Mouse (Mus musculus) limb, embryonic 10.5 days (tissue): ENCODE measurements around the gene Il18rap. TPM values are rescaled to one million over a fixed set of nuclear protein-coding genes. Genes with fewer than 3 reads are reported as not detected.

Experiments
- DNase-seq: peaks from one replicate; pipeline ENCODE4 v3.0.0-alpha.2; 2017; ENCODE audit warnings: low spot score
- H3K27ac ChIP-seq: fragments of 300-500 bp; sonication (generic); 2 replicates; pipeline ENCODE4 v1.5.1; 2016; ENCODE audit warnings: mild to moderate bottlenecking
- H3K27me3 ChIP-seq: fragments of 300-500 bp; sonication (generic); 2 replicates; pipeline ENCODE4 v1.6.1; 2016; ENCODE audit warnings: low read depth, mild to moderate bottlenecking; ENCODE audit not compliant: poor library complexity, severe bottlenecking
- H3K36me3 ChIP-seq: fragments of 300-500 bp; sonication (generic); 2 replicates; pipeline ENCODE4 v1.6.1; 2016; ENCODE audit warnings: mild to moderate bottlenecking, moderate library complexity
- H3K4me1 ChIP-seq: fragments of 300-500 bp; sonication (generic); 2 replicates; pipeline ENCODE4 v1.6.1; 2016
- H3K4me3 ChIP-seq: fragments of 300-500 bp; sonication (generic); 2 replicates; pipeline ENCODE4 v1.5.1; 2016; ENCODE audit warnings: mild to moderate bottlenecking, moderate library complexity
- H3K9me3 ChIP-seq: fragments of 300-500 bp; sonication (generic); replicated peaks from 2 replicates; pipeline ENCODE4 v1.6.1; 2016; ENCODE audit warnings: mild to moderate bottlenecking
- WGBS: fragments of 180-500 bp; shearing (Covaris S2); methylation state at CpG from one replicate; pipeline ENCODE4 v1.1.7; 2016; 5-methylcytosine and 5-hydroxymethylcytosine counted together
- polyA plus RNA-seq: library from polyadenylated mRNA; unstranded; fragments of >200 nt; fragmentation: Nextera tagmentation; extraction: Ambion mirVana; gene quantifications from 2 replicates; pipeline ENCODE4 v1.2.1, GENCODE M21; 2016

The Il18rap gene
- polyA plus RNA-seq = 0.24 and 0.31 TPM in 2 replicates

DNA sequence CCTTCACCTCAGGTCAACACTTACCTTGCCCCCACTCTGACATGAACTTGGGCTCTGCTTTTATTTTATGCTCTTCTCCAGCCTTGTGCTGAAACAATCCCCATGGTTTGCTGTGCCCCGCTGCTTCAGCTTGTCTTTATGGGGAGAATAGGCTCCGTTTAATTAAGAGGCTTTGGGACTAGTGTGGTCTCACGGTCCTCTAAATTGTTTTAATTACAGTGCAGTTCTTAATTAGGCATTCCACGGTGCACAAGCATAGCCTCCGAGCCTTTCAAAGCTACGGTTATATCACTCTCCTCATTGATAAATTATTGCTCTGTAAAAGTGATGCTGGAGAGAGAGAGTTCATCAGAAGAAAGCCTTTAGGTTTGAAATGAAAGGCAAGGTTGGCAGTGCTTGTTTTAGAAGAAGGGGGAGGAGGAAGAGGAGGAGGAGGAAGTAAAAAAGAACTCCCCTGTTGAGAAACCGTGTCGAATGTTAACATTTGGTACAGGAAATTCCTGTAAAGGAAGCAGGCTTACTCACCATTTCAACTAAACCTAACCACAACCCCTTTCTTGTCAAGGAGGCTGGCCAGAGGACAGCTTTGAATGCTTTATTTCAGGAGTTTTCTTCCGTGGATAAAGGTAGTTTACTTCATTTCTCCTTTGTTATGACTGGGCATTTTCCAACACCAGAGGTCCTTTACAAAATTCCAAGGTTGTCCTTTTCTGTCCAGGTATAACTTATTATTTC is at the start of gene Il18rap:
TSS of gene Il18rap (plus strand) at position 512 of the 735 bp plus-strand sequence.
- Histone ChIP-seq H3K27me3 (no peaks in the 10 kb centered on the region), H3K27ac (no peak within 1 kb of the TSS), H3K4me1 (peaks cover 5% of the 10 kb centered on the region; the same call in 1 of the 2 replicates), H3K4me3 (no peak within 1 kb of the TSS), H3K36me3 (no peaks in the 10 kb centered on the region), H3K9me3 (no peaks in the 10 kb centered on the region)
- no peak for DNase-seq
- 46% methylated on average over 9 of the region's 9 CpGs for WGBS

DNA sequence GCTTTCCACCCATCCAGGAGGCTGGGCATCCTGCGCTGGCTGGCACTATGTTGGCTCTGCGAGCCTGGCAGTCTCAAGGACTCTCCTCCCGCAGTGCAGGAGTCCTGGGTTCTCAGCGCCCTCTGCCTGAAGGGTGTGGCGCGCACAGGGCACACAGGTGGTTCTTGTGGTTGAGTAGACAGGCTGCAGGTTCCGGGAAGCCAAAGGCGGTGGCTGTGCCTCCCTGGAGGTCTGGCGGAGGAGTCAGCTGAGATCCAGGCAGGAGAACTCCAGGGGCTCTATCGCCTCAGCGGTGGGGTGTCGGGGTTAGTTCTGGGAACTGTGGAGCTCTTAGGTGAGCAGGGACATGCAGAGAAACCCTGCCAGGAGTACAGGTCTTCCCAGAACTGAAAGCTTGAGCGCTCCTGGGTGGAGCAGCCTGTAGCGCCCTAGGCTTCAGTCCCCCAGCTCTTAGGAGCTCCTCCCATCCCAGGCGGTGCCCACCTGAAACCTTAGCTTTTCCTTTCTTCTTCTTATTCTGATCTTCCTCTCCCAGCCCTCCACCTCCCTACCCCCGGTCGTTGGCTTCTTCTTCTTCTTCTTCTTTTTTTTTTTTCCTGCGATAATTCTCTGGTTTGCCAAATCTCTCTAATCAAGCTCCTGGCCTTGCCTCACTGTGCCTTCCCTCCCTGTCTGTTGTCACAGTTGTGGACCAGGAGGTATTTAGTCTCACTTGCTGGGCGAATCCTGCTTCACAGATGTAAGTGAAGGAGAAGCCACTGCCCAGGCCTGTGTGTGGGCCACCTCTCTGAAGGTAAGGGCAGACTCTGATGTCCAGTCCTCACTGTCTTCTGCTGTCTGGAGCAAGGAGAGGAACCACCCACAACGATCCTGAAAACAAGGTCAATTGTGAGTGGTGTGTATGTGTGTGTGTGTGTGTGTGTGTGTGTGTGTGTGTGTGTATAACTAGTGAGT is 49.4 kb upstream of the Il18rap start, which contains the start of gene Il18r1:
TSS of gene Il18r1 (plus strand) at position 76 of the 954 bp plus-strand sequence.
- Histone ChIP-seq H3K27me3 (0 out of 2 replicates have a peak, but pooled peaks cover 3% of the 10 kb centered on the region), H3K4me3 (no peak within 1 kb of the TSS), H3K4me1 (no peaks in the 10 kb centered on the region), H3K36me3 (no peaks in the 10 kb centered on the region), H3K27ac (no peak within 1 kb of the TSS), H3K9me3 (no peaks in the 10 kb centered on the region)
- DNase-seq = no peak
- WGBS = 39% methylated on average over 20 of the region's 20 CpGs

DNA sequence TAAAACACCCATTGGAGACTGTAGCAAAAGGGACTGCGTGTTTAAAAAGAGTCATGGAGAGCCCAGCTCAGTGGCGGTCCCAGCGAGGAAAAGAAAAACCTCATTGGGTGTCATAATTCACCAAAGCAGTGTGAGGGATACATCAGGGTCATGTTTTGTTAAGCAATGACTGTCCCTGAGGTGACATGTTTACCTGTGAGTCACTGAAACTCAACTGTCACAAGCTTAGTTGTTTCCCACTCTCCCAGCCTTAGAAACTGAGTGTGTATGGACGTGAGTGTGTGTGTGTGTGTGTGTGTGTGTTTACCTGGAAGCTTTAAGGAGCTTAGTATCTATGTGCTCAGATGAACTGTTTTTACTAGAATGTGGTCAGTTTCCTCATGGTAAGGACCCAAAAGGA is 47.9 kb upstream of the Il18rap start:
- Histone ChIP-seq H3K27me3 (0 out of 2 replicates have a peak, but pooled peaks cover 3% of the 10 kb centered on the region), H3K27ac (no peak overlapping the region), H3K36me3 (no peaks in the 10 kb centered on the region), H3K9me3 (no peaks in the 10 kb centered on the region), H3K4me1 (no peaks in the 10 kb centered on the region), H3K4me3 (no peak overlapping the region)
- WGBS = 91% methylated on average over 4 of the region's 4 CpGs
- DNase-seq = no peak

DNA sequence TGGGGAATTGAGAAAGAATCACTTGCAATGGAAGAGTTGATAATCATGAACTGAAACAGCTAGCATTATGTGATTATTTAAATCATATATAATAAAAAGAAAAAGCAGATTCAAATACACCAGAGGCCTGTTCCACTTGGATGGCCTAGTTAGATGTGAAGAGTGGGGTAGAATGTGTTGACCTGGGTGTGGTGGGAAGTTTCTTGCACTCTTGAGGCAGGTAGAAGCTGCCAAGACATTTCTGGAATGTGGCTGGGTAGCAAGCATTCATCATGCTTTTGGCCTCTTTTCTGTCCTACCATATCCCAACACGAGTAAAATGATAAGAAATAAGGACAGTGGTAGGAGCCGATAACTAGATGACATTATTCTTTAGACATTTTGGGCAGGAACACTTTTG is 46.4 kb upstream of the Il18rap start:
- 0 out of 2 replicates have a peak, but pooled peaks cover 3% of the 10 kb centered on the region for H3K27me3 ChIP-seq
- H3K27ac ChIP-seq = no peak overlapping the region

DNA sequence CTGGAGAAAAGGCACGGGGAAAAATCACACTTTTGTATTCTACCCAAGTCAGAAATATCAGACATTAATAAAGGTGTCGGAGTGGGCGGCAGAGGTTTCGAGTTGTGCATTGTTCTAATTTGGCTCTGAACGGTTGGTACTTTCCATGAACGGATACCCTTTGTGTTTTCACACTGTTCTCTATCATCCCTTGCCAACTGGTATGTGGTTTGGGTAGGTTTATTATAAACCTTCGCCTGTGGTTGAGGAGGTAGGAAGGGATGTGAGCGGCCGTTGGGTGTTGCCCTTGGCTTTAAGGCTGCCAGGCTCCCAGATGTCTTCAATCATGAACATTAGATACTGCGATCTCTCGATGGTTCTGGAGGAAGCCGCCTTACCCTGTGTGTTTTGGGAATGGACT is 45.3 kb upstream of the Il18rap start:
- Histone ChIP-seq H3K27ac (no peak overlapping the region), H3K27me3 (0 out of 2 replicates have a peak, but pooled peaks cover 3% of the 10 kb centered on the region), H3K9me3 (no peaks in the 10 kb centered on the region), H3K4me3 (no peak overlapping the region), H3K4me1 (no peaks in the 10 kb centered on the region), H3K36me3 (no peaks in the 10 kb centered on the region)
- 92% methylated on average over 12 of the region's 12 CpGs for WGBS
- no peak for DNase-seq

More for the DNA sequence above, 46.4 kb upstream of the Il18rap start:
- no peak for DNase-seq
- Histone ChIP-seq H3K4me3 (no peak overlapping the region), H3K4me1 (no peaks in the 10 kb centered on the region), H3K36me3 (no peaks in the 10 kb centered on the region), H3K9me3 (no peaks in the 10 kb centered on the region)
- 81% methylated on average over 2 of the region's 2 CpGs for WGBS

DNA sequence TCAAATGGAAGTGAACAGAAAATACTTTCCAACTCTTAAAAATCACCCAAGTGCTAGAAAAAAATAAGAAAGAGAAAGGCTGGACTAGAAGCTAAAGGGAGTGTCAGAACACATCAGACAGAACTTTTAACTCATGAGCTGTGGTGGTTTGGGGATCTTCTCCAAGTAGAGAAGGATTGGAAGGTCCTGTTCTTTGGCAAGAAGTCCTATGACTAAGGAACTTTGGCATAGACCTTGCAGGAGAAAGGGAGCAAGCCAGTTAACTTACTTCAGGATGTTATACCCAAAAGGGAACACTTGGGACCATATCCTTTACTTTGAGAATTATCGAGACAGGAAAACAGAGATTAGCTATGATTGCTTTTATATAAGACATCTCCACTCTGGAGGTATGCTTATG is 42.8 kb upstream of the Il18rap start:
- DNase-seq = no peak
- Histone ChIP-seq H3K27ac (no peak overlapping the region), H3K9me3 (no peaks in the 10 kb centered on the region), H3K4me1 (no peaks in the 10 kb centered on the region), H3K27me3 (no peaks in the 10 kb centered on the region), H3K36me3 (no peaks in the 10 kb centered on the region), H3K4me3 (no peak overlapping the region)
- WGBS = 96% methylated on average over 1 of the region's 1 CpGs

DNA sequence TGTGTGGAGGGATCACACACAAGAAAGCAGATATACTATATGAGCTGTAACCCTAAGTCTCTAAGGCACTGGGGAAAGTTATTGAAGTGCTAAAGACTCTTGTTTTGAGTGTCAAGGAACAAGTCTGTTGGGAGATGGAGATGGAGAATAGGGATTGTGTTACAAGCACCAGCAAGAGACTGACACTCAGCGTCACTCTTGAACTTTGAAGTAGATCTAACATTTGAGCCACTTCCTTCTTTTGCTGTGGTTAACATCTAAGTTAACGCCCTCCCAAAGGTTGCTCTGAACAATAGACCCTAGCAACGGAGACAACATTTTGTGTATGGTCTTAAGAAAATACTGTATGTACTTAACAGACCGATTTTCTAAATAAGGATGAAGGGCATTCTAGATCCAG is 41.5 kb upstream of the Il18rap start:
- no peaks in the 10 kb centered on the region for H3K9me3 ChIP-seq
- H3K4me3 ChIP-seq = no peak overlapping the region
- H3K27ac ChIP-seq = no peak overlapping the region
- WGBS = 84% methylated on average over 4 of the region's 4 CpGs
- no peaks in the 10 kb centered on the region for H3K36me3 ChIP-seq
- no peaks in the 10 kb centered on the region for H3K27me3 ChIP-seq
- no peak for DNase-seq
- H3K4me1 ChIP-seq = no peaks in the 10 kb centered on the region

DNA sequence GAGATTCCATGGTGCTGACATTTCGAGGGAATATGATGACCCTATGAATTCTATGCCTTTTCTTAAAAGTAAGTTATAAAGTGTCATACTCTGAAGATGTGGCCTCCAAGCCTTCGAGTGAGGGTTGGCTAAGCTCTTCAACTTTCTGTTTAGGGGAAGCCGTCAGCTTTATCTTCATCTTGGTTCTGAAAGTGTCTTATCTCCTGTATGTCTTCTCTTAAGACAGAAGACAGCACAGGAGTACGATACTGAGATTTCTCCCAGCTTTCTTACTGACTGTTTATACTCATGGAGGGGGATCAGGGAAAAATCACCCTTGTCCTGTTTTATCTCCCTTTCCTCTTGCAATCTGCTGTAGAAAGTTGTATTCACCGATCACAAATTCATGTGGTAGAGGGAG is 40.8 kb upstream of the Il18rap start:
- no peaks in the 10 kb centered on the region for H3K36me3 ChIP-seq
- no peak for DNase-seq
- no peaks in the 10 kb centered on the region for H3K9me3 ChIP-seq
- H3K27ac ChIP-seq = no peak overlapping the region
- WGBS = 91% methylated on average over 5 of the region's 5 CpGs
- no peak overlapping the region for H3K4me3 ChIP-seq
- H3K27me3 ChIP-seq = no peaks in the 10 kb centered on the region
- H3K4me1 ChIP-seq = no peaks in the 10 kb centered on the region

DNA sequence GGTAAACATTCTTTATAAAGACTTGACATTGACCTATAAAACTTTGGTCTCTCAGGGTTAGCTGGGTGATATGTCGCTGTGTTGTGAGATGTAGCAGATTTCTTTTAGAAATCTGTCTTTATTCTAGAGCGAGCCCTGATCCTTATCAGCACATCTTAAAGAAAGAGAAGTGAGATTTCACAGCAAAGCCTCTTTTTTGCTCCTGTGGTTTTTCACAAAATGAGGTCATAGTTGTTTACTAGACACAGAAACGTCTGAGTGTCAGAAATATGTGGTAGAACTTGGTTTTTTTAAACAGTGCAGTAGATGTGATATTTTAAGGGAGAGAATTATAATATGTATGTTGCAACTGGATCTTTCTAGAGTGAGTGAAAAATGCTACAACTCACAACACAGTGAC is 39.5 kb upstream of the Il18rap start:
- H3K4me1 ChIP-seq = no peaks in the 10 kb centered on the region
- no peaks in the 10 kb centered on the region for H3K27me3 ChIP-seq
- no peaks in the 10 kb centered on the region for H3K9me3 ChIP-seq
- no peak for DNase-seq
- no peaks in the 10 kb centered on the region for H3K36me3 ChIP-seq
- H3K4me3 ChIP-seq = no peak overlapping the region
- no peak overlapping the region for H3K27ac ChIP-seq
- 77% methylated on average over 3 of the region's 3 CpGs for WGBS

DNA sequence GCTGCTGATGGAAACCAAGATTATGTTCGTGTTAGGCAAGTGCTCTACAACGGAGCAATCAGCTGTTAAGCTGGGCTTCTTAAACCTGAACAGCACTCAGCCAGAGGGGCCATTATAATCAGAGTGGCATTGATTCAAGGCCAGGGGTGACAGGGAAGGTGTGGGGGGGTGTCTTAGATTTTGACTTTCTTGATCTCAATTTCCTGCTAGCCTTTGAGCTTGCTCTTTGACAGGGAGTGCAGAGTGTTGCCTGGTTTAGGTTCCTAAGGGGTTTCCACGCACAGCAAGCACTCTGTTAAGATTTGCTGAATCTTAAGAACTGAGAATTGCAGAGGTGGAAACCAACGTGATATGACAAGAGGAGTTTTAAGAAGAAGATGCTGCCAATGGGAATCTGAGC is 38.4 kb upstream of the Il18rap start:
- WGBS = 65% methylated on average over 4 of the region's 4 CpGs
- H3K4me3 ChIP-seq = no peak overlapping the region

DNA sequence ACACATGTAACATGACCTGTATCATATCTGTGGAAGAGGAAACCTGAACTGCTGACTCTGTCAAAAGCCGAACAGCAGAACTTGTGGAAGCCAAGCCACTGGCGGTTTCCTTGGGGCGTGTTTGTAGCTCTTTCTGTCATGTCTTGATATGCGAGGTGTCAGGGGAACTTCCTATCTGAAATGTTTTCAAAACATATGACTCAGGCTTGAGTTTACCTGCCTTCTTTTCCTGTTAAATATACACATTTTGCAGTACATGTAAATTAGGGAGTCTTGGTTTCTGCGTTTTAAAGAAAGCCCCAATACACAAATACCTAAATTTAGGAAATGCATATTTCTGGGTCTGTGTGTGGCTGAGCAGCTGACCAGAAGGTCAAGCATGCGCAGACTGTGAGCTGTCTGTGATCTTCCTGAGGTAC is 35.6 kb upstream of the Il18rap start:
- Histone ChIP-seq H3K4me3 (no peak overlapping the region), H3K4me1 (no peaks in the 10 kb centered on the region), H3K9me3 (no peaks in the 10 kb centered on the region), H3K27me3 (no peaks in the 10 kb centered on the region), H3K36me3 (no peaks in the 10 kb centered on the region), H3K27ac (no peak overlapping the region)
- 78% methylated on average over 6 of the region's 6 CpGs for WGBS
- no peak for DNase-seq

More for the DNA sequence above, 38.4 kb upstream of the Il18rap start:
- no peaks in the 10 kb centered on the region for H3K9me3 ChIP-seq
- no peaks in the 10 kb centered on the region for H3K36me3 ChIP-seq
- H3K4me1 ChIP-seq = no peaks in the 10 kb centered on the region
- no peak overlapping the region for H3K27ac ChIP-seq
- H3K27me3 ChIP-seq = no peaks in the 10 kb centered on the region
- no peak for DNase-seq

DNA sequence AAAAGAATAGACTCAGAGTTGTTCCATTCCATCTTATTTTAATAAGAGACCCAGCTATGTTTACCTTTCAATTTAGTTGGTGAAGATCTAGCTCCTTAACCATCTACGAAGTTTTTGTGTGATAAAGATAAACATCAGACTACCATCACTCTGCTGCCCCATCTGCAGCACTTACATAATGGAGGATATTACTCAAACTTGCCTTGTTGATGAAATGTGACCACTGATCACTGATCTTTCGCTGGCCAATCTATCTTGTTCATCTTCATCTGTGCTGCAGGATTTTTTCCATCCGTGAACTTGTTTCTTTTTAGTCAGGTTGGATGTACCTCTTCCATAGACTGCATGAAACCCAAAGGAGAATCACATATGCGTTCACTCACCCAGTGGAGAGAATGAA is 20.6 kb upstream of the Il18rap start:
- Histone ChIP-seq H3K36me3 (no peaks in the 10 kb centered on the region), H3K27ac (no peak overlapping the region), H3K4me3 (no peak overlapping the region), H3K9me3 (no peaks in the 10 kb centered on the region), H3K27me3 (no peaks in the 10 kb centered on the region), H3K4me1 (no peaks in the 10 kb centered on the region)
- 87% methylated on average over 4 of the region's 4 CpGs for WGBS
- no peak for DNase-seq

DNA sequence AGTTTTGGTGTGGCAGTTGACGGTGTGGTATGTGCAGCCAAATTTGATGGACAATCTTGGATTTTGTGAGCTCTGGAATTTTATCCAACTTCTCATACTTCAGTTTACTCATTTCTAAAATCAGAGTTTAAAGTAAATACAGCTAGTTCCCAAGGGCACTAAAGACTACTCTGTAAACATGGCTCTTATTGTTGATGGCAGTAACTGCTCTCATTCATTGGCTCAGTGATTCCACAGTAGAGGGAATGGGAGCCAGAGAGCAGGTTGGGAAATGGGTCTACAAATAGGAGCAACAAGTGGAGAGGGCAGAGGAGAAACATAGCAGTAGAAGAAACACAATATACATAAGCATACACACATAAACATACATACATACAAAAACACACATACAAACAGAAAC is 15.5 kb upstream of the Il18rap start:
- DNase-seq = no peak
- H3K36me3 ChIP-seq = no peaks in the 10 kb centered on the region
- no peaks in the 10 kb centered on the region for H3K4me1 ChIP-seq
- 88% methylated on average over 1 of the region's 1 CpGs for WGBS
- no peak overlapping the region for H3K27ac ChIP-seq
- H3K9me3 ChIP-seq = no peaks in the 10 kb centered on the region
- H3K27me3 ChIP-seq = no peaks in the 10 kb centered on the region
- H3K4me3 ChIP-seq = no peak overlapping the region
